Mouse (Mus musculus) erythroblast, embryonic 14.5 days (primary cell): ENCODE results near the gene Cfap97.

Source experiments
- GATA1 ChIP-seq: IDR thresholded peaks from 2 replicates; pipeline ENCODE4 v1.6.1; 2012; ENCODE audit warnings: low read length, inconsistent platforms, mixed read lengths
- TAL1 ChIP-seq: IDR thresholded peaks from 3 replicates; pipeline ENCODE4 v1.6.1; 2012; ENCODE audit warnings: low read length, inconsistent platforms, mixed read lengths

DNA sequence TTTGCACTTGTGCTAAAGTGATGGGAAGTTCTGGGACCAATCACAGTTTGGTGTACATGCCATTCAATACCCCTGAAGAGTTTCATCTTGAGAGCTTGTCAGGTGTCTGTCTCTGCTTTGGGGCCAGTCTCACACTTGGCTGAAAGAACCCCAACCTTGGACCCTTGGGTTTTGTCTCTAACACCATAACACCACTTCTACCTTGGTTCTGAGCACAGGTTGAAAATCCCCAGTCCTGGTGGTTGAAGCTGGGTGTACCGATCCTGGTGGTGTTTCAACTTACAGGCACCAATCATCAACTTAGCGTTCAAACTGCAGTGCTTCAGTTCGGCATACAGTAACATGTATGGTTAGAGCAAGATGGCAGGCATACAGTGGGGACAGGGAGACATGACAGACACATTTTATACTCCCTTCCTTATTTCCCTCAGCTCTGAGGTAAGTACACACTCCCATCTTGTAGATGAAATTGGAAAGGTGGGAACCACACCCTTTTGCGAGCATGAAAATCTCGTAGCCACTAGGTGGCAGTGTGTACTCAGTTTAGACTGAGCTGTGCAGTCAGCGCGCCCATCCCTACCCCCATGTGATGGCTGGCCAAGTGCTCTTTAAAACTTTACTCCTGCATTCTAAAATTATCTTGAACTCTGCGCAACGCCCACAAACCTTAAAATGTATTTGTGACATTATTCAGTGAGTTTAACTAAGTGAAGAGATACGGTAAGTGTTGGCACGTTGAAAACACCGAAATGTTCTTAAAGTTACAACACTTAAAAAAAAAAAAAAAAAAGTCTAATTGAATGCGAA, 90.2 kb downstream of the Cfap97 start:
- no peak for TF ChIP-seq GATA1
- no peak for TF ChIP-seq TAL1
